ENCODE assay signal across 8 mouse cellular contexts in the genomic region with DNA sequence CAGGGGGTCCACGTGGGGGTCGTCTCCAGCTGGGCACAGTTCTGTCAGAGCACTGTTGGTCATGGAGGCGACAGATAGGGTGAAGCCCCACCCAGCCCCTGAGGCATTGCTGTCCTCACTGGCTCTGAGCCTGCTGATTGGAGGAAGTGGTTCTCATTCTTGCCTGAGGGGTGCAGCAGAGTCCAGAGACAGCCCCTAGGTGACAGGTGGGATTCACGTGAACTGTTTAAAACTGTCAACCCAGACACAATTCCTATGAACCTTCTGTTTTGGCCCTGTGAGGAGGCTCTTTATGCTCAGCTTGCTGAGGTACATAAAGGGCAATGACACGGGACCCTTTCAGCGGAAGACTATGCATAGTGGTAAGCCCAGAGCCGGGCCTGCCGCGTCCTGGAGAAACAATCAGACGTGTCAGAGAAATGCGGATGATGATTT.
A peak's percentile ranks its signal among the peaks of the same experiment; 100 is the strongest.
DNase-seq lines count a peak whose midpoint lies in the region; ATAC-seq and TF ChIP-seq lines count a peak whose summit lies in the region.

No protein-coding gene starts in this region.

- no peak overlapping the region for H3K4me3 ChIP-seq in gastrocnemius, adult 2 months
- H3K4me3 ChIP-seq in cortical plate, adult 2 months (ENCODE audit: insufficient read depth, low read length): peak overlapping the region; percentile 18
- no peak overlapping the region for H3K4me3 ChIP-seq in kidney, embryonic 16.5 days (ENCODE audit: low read length)
- no peak overlapping the region for H3K4me3 ChIP-seq in liver, embryonic 14.5 days (ENCODE audit: insufficient read depth in 1 of 2, low read depth in 2 of 2, low read length in 2 of 2)
- no peak overlapping the region for H3K4me3 ChIP-seq in stomach, postnatal 0 days (ENCODE audit: low read depth, low read length)

- intact Hi-C loops in gastrocnemius, adult 2 months (cut with DNase I): no loop called here

- H3K36me3 ChIP-seq in kidney, embryonic 16.5 days (ENCODE audit: insufficient read depth, low read length): no peaks in the 10 kb centered on the region
- no peaks in the 10 kb centered on the region for H3K36me3 ChIP-seq in liver, embryonic 14.5 days (replicated peaks; ENCODE audit: control insufficient read depth, insufficient read depth, low read depth)
- H3K36me3 ChIP-seq in stomach, postnatal 0 days (ENCODE audit: control insufficient read depth, insufficient read depth, low read length): no peaks in the 10 kb centered on the region

- WGBS in kidney, embryonic 16.5 days: 48% methylated on average over 11 of the region's 11 CpGs
- WGBS in liver, embryonic 14.5 days (ENCODE audit: insufficient replicate concordance): 47% methylated on average over 11 of the region's 11 CpGs
- 60% methylated on average over 11 of the region's 11 CpGs for WGBS in stomach, postnatal 0 days

- no peak overlapping the region for H3K4me2 ChIP-seq in kidney, embryonic 16.5 days (replicated peaks; ENCODE audit: low read depth, low read length)
- H3K4me2 ChIP-seq in liver, embryonic 14.5 days (ENCODE audit: low read depth): no peak overlapping the region
- no peak overlapping the region for H3K4me2 ChIP-seq in stomach, postnatal 0 days (replicated peaks; ENCODE audit: low read depth)

- no peaks in the 10 kb centered on the region for H3K27me3 ChIP-seq in kidney, embryonic 16.5 days (ENCODE audit: insufficient read depth, low read length)
- H3K27me3 ChIP-seq in liver, embryonic 14.5 days (ENCODE audit: control insufficient read depth, insufficient read depth, low read length): no peaks in the 10 kb centered on the region
- H3K27me3 ChIP-seq in stomach, postnatal 0 days (ENCODE audit: control insufficient read depth, insufficient read depth, low read length): no peaks in the 10 kb centered on the region

- TF ChIP-seq CTCF in gastrocnemius, adult 2 months (IDR thresholded peaks at IDR 0.05): peak; percentile 22
- peak; percentile 27; the same call in 1 of the 2 replicates for TF ChIP-seq CTCF in cortical plate, adult 2 months (IDR thresholded peaks at IDR 0.05; ENCODE audit: extremely low read depth, insufficient read depth, low read length)
- TF ChIP-seq CTCF in liver, embryonic 14.5 days (IDR thresholded peaks at IDR 0.05; ENCODE audit: low read depth): no peak
- peak; percentile 42 for TF ChIP-seq CTCF in stomach, postnatal 0 days (IDR thresholded peaks at IDR 0.05; ENCODE audit: low read depth)

- no peak for TF ChIP-seq POLR2A in cortical plate, adult 2 months (IDR thresholded peaks at IDR 0.05; ENCODE audit: extremely low read depth, insufficient read depth, low read length)

- no peaks in the 10 kb centered on the region for H3K4me1 ChIP-seq in cortical plate, adult 2 months (ENCODE audit: control insufficient read depth, insufficient read depth, low read length)
- peaks cover 7% of the 10 kb centered on the region for H3K4me1 ChIP-seq in kidney, embryonic 16.5 days (ENCODE audit: insufficient read depth, low read length)
- H3K4me1 ChIP-seq in liver, embryonic 14.5 days (replicated peaks; ENCODE audit: control insufficient read depth in 2 of 2, insufficient read depth in 2 of 2, low read length in 1 of 2): peaks cover 0 to 13% of the 10 kb centered on the region in 2 experiments; a peak in 2 of 4 replicates
- no peaks in the 10 kb centered on the region for H3K4me1 ChIP-seq in stomach, postnatal 0 days (replicated peaks; ENCODE audit: control insufficient read depth, insufficient read depth)

- no peak for DNase-seq in gastrocnemius, adult 2 months
- no peak for DNase-seq in gastrocnemius, adult 18-20 months (ENCODE audit: low spot score)
- DNase-seq in liver, embryonic 14.5 days (ENCODE audit: low read depth in 3 of 3, low spot score in 3 of 3): no peak
- DNase-seq in stomach, postnatal 0 days (ENCODE audit: low spot score): no peak
- DNase-seq in adipocyte (ENCODE audit: low spot score): no peak
- DNase-seq in gastrocnemius, postnatal 4 days (ENCODE audit: low spot score in 2 of 2): no peak

- no peaks in the 10 kb centered on the region for H3K9me3 ChIP-seq in kidney, embryonic 16.5 days (ENCODE audit: low read length)
- no peaks in the 10 kb centered on the region for H3K9me3 ChIP-seq in liver, embryonic 14.5 days (ENCODE audit: control insufficient read depth, low read length)
- H3K9me3 ChIP-seq in stomach, postnatal 0 days (ENCODE audit: control insufficient read depth, low read length): no peaks in the 10 kb centered on the region

- no peak overlapping the region for H3K27ac ChIP-seq in gastrocnemius, adult 2 months
- H3K27ac ChIP-seq in cortical plate, adult 2 months (ENCODE audit: insufficient read depth, low read length): no peak overlapping the region
- no peak overlapping the region for H3K27ac ChIP-seq in kidney, embryonic 16.5 days (ENCODE audit: low read length)
- no peak overlapping the region for H3K27ac ChIP-seq in liver, embryonic 14.5 days
- no peak overlapping the region for H3K27ac ChIP-seq in stomach, postnatal 0 days (replicated peaks)

- no peak overlapping the region for H3K9ac ChIP-seq in kidney, embryonic 16.5 days (replicated peaks; ENCODE audit: low read length)
- no peak overlapping the region for H3K9ac ChIP-seq in liver, embryonic 14.5 days (replicated peaks)
- no peak overlapping the region for H3K9ac ChIP-seq in stomach, postnatal 0 days (ENCODE audit: low read length)

- ATAC-seq in kidney, embryonic 16.5 days (ENCODE audit: low FRiP score, low TSS enrichment): peak; percentile 61; the same call in 1 of the 2 replicates
- peak; percentile 78 for ATAC-seq in liver, embryonic 14.5 days (ENCODE audit: insufficient read depth)
- ATAC-seq in stomach, postnatal 0 days (ENCODE audit: low FRiP score, low TSS enrichment): no peak

- TF ChIP-seq EP300 in liver, embryonic 14.5 days (IDR thresholded peaks at IDR 0.05; ENCODE audit: low read depth): no peak
- TF ChIP-seq EP300 in stomach, postnatal 0 days (optimal IDR thresholded peaks at IDR 0.05): no peak
